In genomic region chr6:135907540-135908320, GRCm38 (mm10) we compare ENCODE assay signal across 9 mouse cellular contexts.
DNase-seq lines count a peak whose midpoint lies in the region; ATAC-seq and TF ChIP-seq lines count a peak whose summit lies in the region.
"Had no signal": no experiment of that assay in that cellular context is flagged by ENCODE, and none has a peak within 500 bp of the region (broad histone marks: within the 10 kb centered on the region; RNA-seq: fewer than 3 reads in every experiment).

No protein-coding gene starts in this region.

- 21% methylated on average over 20 of the region's 20 CpGs for WGBS in embryonic facial prominence, embryonic 11.5 days
- 21% methylated on average over 20 of the region's 20 CpGs for WGBS in kidney, adult 2 months
- WGBS in midbrain, embryonic 15.5 days = 21% methylated on average over 20 of the region's 20 CpGs
- 25% methylated on average over 20 of the region's 20 CpGs for WGBS in stomach, embryonic 14.5 days

- no peaks in the 10 kb centered on the region for H3K27me3 ChIP-seq in embryonic facial prominence, embryonic 11.5 days (ENCODE audit: control insufficient read depth, insufficient read depth, low read length)
- H3K27me3 ChIP-seq in kidney, adult 2 months (replicated peaks; ENCODE audit: control insufficient read depth, insufficient read depth, low read length) = no peaks in the 10 kb centered on the region
- H3K27me3 ChIP-seq in midbrain, embryonic 15.5 days (replicated peaks) = no peaks in the 10 kb centered on the region
- no peaks in the 10 kb centered on the region for H3K27me3 ChIP-seq in stomach, embryonic 14.5 days (ENCODE audit: control insufficient read depth, insufficient read depth, low read length)

- intact Hi-C loops in left cerebral cortex, postnatal 36 days (cut with DNase I) = loop anchor here (2.0 to 10.0 kb wide), 3 partner anchors 177 to 445 kb away; partner anchors contain the start of gene Grin2b

- ATAC-seq in CD4-positive, CD25-positive, alpha-beta regulatory T cell, adult 4 months = no peak
- ATAC-seq in embryonic facial prominence, embryonic 11.5 days (replicated peaks; ENCODE audit: insufficient number of reproducible peaks, low FRiP score, low TSS enrichment, low read depth) = peak; percentile 81; the same call in 1 of the 2 replicates
- peak; percentile 79 for ATAC-seq in midbrain, embryonic 15.5 days (replicated peaks)
- ATAC-seq in stomach, embryonic 14.5 days (ENCODE audit: insufficient number of reproducible peaks, insufficient read depth, low FRiP score, low read depth) = peak; percentile 74; the same call in 1 of the 2 replicates

- H3K9me3 ChIP-seq in embryonic facial prominence, embryonic 11.5 days (replicated peaks; ENCODE audit: control insufficient read depth, low read length) = no peaks in the 10 kb centered on the region
- H3K9me3 ChIP-seq in midbrain, embryonic 15.5 days = no peaks in the 10 kb centered on the region
- H3K9me3 ChIP-seq in stomach, embryonic 14.5 days (ENCODE audit: control insufficient read depth, low read depth, low read length) = no peaks in the 10 kb centered on the region

- H3K36me3 ChIP-seq in embryonic facial prominence, embryonic 11.5 days (replicated peaks; ENCODE audit: control insufficient read depth, insufficient read depth, low read depth, low read length) = no peaks in the 10 kb centered on the region
- no peaks in the 10 kb centered on the region for H3K36me3 ChIP-seq in kidney, adult 2 months (ENCODE audit: control insufficient read depth, insufficient read depth, low read length)
- no peaks in the 10 kb centered on the region for H3K36me3 ChIP-seq in midbrain, embryonic 15.5 days (replicated peaks)
- no peaks in the 10 kb centered on the region for H3K36me3 ChIP-seq in stomach, embryonic 14.5 days (ENCODE audit: control insufficient read depth, insufficient read depth, low read length)

- H3K4me1 ChIP-seq in embryonic facial prominence, embryonic 11.5 days (ENCODE audit: control insufficient read depth, insufficient read depth, low read length) = no peaks in the 10 kb centered on the region
- H3K4me1 ChIP-seq in kidney, adult 2 months (ENCODE audit: control insufficient read depth, insufficient read depth, low read length) = no peaks in the 10 kb centered on the region
- H3K4me1 ChIP-seq in midbrain, embryonic 15.5 days = peaks cover 23% of the 10 kb centered on the region
- no peaks in the 10 kb centered on the region for H3K4me1 ChIP-seq in stomach, embryonic 14.5 days (ENCODE audit: control insufficient read depth, insufficient read depth, low read length)

- DNase-seq in CD4-positive, CD25-positive, alpha-beta regulatory T cell, adult 2 months (ENCODE audit: low read depth, low spot score) = peak; percentile 38
- peak; percentile 91 for DNase-seq in embryonic facial prominence, embryonic 11.5 days (ENCODE audit: low spot score)
- peak; percentile 9 to 14 for DNase-seq in heart, adult 9 months (ENCODE audit: low spot score in 2 of 2)
- peak; percentile 70 for DNase-seq in kidney, adult 2 months
- peak; percentile 87 to 90 for DNase-seq in left cerebral cortex, postnatal 36 days (ENCODE audit: low spot score in 2 of 2)

- TF ChIP-seq CTCF in kidney, adult 2 months (conservative IDR thresholded peaks at IDR 0.05; ENCODE audit: insufficient read depth, insufficient read length, low read depth, low read length) = peak; percentile 84

- no peak overlapping the region for H3K27ac ChIP-seq in embryonic facial prominence, embryonic 11.5 days (replicated peaks; ENCODE audit: low read depth, low read length)
- H3K27ac ChIP-seq in kidney, adult 2 months (ENCODE audit: insufficient read depth, low read depth, low read length) = no peak overlapping the region
- no peak overlapping the region for H3K27ac ChIP-seq in midbrain, embryonic 15.5 days
- H3K27ac ChIP-seq in stomach, embryonic 14.5 days (ENCODE audit: low read length) = no peak overlapping the region

- TF ChIP-seq POLR2A in kidney, adult 2 months (IDR thresholded peaks at IDR 0.05; ENCODE audit: low read depth, low read length) = no peak

- no peak overlapping the region for H3K4me3 ChIP-seq in embryonic facial prominence, embryonic 11.5 days (ENCODE audit: low read depth, low read length)
- no peak overlapping the region for H3K4me3 ChIP-seq in kidney, adult 2 months (ENCODE audit: insufficient read depth, low read depth, low read length)
- no peak overlapping the region for H3K4me3 ChIP-seq in midbrain, embryonic 15.5 days
- H3K4me3 ChIP-seq in stomach, embryonic 14.5 days (ENCODE audit: low read depth, low read length) = no peak overlapping the region
- H3K4me3 ChIP-seq: myocyte had no signal

- no peak overlapping the region for H3K4me2 ChIP-seq in embryonic facial prominence, embryonic 11.5 days (ENCODE audit: low read depth, low read length)
- H3K4me2 ChIP-seq in midbrain, embryonic 15.5 days = no peak overlapping the region
- no peak overlapping the region for H3K4me2 ChIP-seq in stomach, embryonic 14.5 days (replicated peaks; ENCODE audit: low read depth, low read length)

- H3K9ac ChIP-seq in embryonic facial prominence, embryonic 11.5 days (replicated peaks; ENCODE audit: low read length) = no peak overlapping the region
- H3K9ac ChIP-seq in midbrain, embryonic 15.5 days = no peak overlapping the region
- H3K9ac ChIP-seq in stomach, embryonic 14.5 days (replicated peaks; ENCODE audit: low read depth, low read length) = no peak overlapping the region

Comparison
In these comparisons a context has a peak if more than half of its experiments do, and no peak if none do; other contexts are left out.
1. DNase-seq: peak in every context shown above with its lines; median percentile 91 in embryonic facial prominence, embryonic 11.5 days; 88 in left cerebral cortex, postnatal 36 days; 70 in kidney, adult 2 months; 38 in CD4-positive, CD25-positive, alpha-beta regulatory T cell, adult 2 months; 12 in heart, adult 9 months.